Mouse (Mus musculus) CH12.LX (cell line): ENCODE results near the gene Ralb.

ENCODE experiments used
- BHLHE40 ChIP-seq: IDR thresholded peaks from 2 replicates; pipeline ENCODE4 v1.6.1; 2011; ENCODE audit warnings: mild to moderate bottlenecking, low read depth, low read length, improper control_type of control experiment
- CTCF ChIP-seq, 2 experiments: IDR thresholded peaks in 1 of 2; conservative IDR thresholded peaks in 1 of 2; 2 replicates each; pipeline ENCODE4 v1.5.1; 2011 to 2012; ENCODE audit warnings: low read depth in 2 of 2, low read length in 2 of 2, improper control_type of control experiment in 1 of 2, inconsistent platforms in 1 of 2, mild to moderate bottlenecking in 1 of 2, moderate library complexity in 1 of 2
- EP300 ChIP-seq: IDR thresholded peaks from 2 replicates; pipeline ENCODE4 v1.6.1; 2011; ENCODE audit warnings: low read length, improper control_type of control experiment
- MAZ ChIP-seq: IDR thresholded peaks from 2 replicates; pipeline ENCODE4 v1.6.1; 2012; ENCODE audit warnings: low read depth, mild to moderate bottlenecking, inconsistent platforms, low read length, improper control_type of control experiment, moderate library complexity
- MEF2A ChIP-seq: IDR thresholded peaks from 2 replicates; pipeline ENCODE4 v1.6.1; 2014; ENCODE audit warnings: low read depth, mild to moderate bottlenecking, inconsistent platforms, low read length, improper control_type of control experiment, borderline replicate concordance
- MXI1 ChIP-seq: IDR thresholded peaks from 2 replicates; pipeline ENCODE4 v1.6.1; 2011; ENCODE audit warnings: mild to moderate bottlenecking, low read depth, low read length, improper control_type of control experiment
- MYC ChIP-seq: IDR thresholded peaks from 2 replicates; pipeline ENCODE4 v1.6.1; 2011; ENCODE audit warnings: low read depth, mild to moderate bottlenecking, improper control_type of control experiment, low read length
- NELFE ChIP-seq: IDR thresholded peaks from 2 replicates; pipeline ENCODE4 v1.6.1; 2011; ENCODE audit warnings: low read depth, low read length, improper control_type of control experiment
- POLR2A ChIP-seq: IDR thresholded peaks from 2 replicates; pipeline ENCODE4 v1.6.1; 2011; ENCODE audit warnings: low read depth, mild to moderate bottlenecking, improper control_type of control experiment, low read length
- SMC3 ChIP-seq: IDR thresholded peaks from 2 replicates; pipeline ENCODE4 v1.6.1; 2011; ENCODE audit warnings: low read depth, low read length, improper control_type of control experiment
- UBTF ChIP-seq: IDR thresholded peaks from 2 replicates; pipeline ENCODE4 v1.6.1; 2012; ENCODE audit warnings: low read depth, mild to moderate bottlenecking, inconsistent platforms, low read length, improper control_type of control experiment, moderate library complexity
- USF1 ChIP-seq: IDR thresholded peaks from 2 replicates; pipeline ENCODE4 v1.6.1; 2014; ENCODE audit warnings: low read depth, mild to moderate bottlenecking, inconsistent platforms, low read length, improper control_type of control experiment
- ZC3H11A ChIP-seq: IDR thresholded peaks from 2 replicates; pipeline ENCODE4 v1.6.1; 2012; ENCODE audit warnings: low read depth, mild to moderate bottlenecking, inconsistent platforms, low read length, improper control_type of control experiment

DNA sequence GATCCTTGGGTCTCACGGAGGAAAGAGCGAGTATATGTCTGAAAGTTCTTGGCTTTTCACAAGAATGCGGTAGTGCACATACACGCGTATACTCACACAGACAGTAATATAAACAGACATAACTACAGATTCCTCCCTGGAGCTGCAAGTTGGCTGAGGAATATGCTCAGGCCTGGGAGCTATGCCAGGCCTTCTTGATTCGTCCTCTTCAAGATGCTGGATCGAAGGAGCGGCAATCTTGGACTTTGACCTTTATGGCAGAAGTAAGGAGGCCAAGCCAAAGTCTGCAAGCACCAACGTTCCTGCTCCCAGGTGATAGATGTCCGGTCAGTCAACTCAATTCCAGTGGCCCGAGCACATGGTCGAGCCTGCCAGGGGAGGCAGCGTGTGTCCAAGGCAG is 26.3 kb upstream of the Ralb start:
- TF ChIP-seq MXI1 (no peak), MEF2A (no peak), MYC (no peak), POLR2A (no peak), SMC3 (no peak), MAZ (no peak), CTCF (conservative IDR thresholded peaks at IDR 0.05 in 1 of 2, IDR thresholded peaks at IDR 0.05 in 1 of 2; ENCODE audit: low read depth in 2 of 2, low read length in 2 of 2) (no peak), USF1 (no peak), BHLHE40 (no peak), ZC3H11A (no peak), EP300 (no peak), UBTF (no peak), NELFE (no peak)
